Mouse (Mus musculus): ENCODE measurements around the gene Gm6370. TPM values are rescaled to one million over a fixed set of nuclear protein-coding genes. Genes with fewer than 3 reads are reported as not detected.
"Not testable (repeated sequence)": the region's sequence is repeated elsewhere in the genome, so short reads cannot be mapped to it uniquely, and the experiment has no call there.

Gm6370 gene
- polyA plus RNA-seq, 1 experiment from 2014 or later, result not detected

GRCm38 (mm10) chr5:146488959-146489358 lies 2.2 kb upstream of the Gm6370 start:
- WGBS, result 11% methylated on average over 3 of the region's 4 CpGs
- not testable (repeated sequence) for H3K9ac ChIP-seq; H3K4me3 ChIP-seq; ATAC-seq (ENCODE audit: insufficient number of reproducible peaks, low FRiP score, low TSS enrichment, low read depth); H3K4me2 ChIP-seq; H3K27me3 ChIP-seq; H3K9me3 ChIP-seq; H3K4me1 ChIP-seq; H3K27ac ChIP-seq; H3K36me3 ChIP-seq

DNA sequence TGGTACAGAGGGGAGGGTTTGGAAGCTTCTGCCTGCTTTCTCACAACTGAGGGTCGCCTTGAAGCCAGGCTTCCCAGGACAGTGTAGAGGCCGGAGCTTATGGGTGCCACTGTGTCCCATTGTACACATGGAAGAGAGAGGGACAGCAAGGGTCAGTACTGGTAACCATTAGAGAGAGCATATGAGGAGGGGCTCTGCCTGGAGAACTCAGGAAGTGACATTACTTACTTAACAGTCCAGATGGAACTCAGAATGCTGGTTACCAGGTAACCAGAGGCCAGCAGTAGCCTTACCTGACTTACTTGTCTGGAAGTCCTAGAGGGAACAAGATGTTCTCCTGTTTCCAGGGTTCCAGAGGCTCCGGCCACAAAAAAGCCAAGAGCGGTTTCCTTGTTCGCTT lies 10.9 kb downstream of the Gm6370 start, which contains the start of gene 4930449I24Rik:
4930449I24Rik (plus strand) TSS at position 301 of the 400 bp plus-strand sequence.
- not testable (repeated sequence) for H3K27ac ChIP-seq; H3K27me3 ChIP-seq; H3K9ac ChIP-seq; H3K36me3 ChIP-seq; H3K9me3 ChIP-seq; H3K4me2 ChIP-seq; H3K4me1 ChIP-seq; H3K4me3 ChIP-seq; ATAC-seq (ENCODE audit: insufficient number of reproducible peaks, low FRiP score, low TSS enrichment, low read depth)
- no CpG with 5 or more reads among the region's 5 CpGs for WGBS

DNA sequence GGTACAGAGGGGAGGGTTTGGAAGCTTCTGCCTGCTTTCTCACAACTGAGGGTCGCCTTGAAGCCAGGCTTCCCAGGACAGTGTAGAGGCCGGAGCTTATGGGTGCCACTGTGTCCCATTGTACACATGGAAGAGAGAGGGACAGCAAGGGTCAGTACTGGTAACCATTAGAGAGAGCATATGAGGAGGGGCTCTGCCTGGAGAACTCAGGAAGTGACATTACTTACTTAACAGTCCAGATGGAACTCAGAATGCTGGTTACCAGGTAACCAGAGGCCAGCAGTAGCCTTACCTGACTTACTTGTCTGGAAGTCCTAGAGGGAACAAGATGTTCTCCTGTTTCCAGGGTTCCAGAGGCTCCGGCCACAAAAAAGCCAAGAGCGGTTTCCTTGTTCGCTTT lies 22.7 kb downstream of the Gm6370 start, which contains the start of gene Gm3402:
Gm3402 (plus strand) TSS at position 301 of the 400 bp plus-strand sequence.
- not testable (repeated sequence) for H3K9ac ChIP-seq; H3K27ac ChIP-seq; H3K9me3 ChIP-seq; H3K36me3 ChIP-seq; H3K4me3 ChIP-seq; ATAC-seq (ENCODE audit: insufficient number of reproducible peaks, low FRiP score, low TSS enrichment, low read depth); H3K27me3 ChIP-seq; H3K4me2 ChIP-seq; H3K4me1 ChIP-seq
- 83% methylated on average over 2 of the region's 5 CpGs for WGBS

GRCm38 (mm10) chr5:146525501-146525900 lies 34.3 kb downstream of the Gm6370 start, which contains the start of gene Gm3404:
Gm3404 (plus strand) TSS chr5:146525801.
- not testable (repeated sequence) for H3K4me1 ChIP-seq; H3K36me3 ChIP-seq; H3K27ac ChIP-seq; H3K4me3 ChIP-seq; H3K9ac ChIP-seq; ATAC-seq (ENCODE audit: insufficient number of reproducible peaks, low FRiP score, low TSS enrichment, low read depth); H3K4me2 ChIP-seq; H3K27me3 ChIP-seq; H3K9me3 ChIP-seq
- WGBS, result 94% methylated on average over 3 of the region's 3 CpGs

- not testable (repeated sequence) for H3K9me3 ChIP-seq; H3K4me2 ChIP-seq; H3K9ac ChIP-seq; ATAC-seq (ENCODE audit: insufficient number of reproducible peaks, low FRiP score, low TSS enrichment, low read depth); H3K4me1 ChIP-seq; H3K36me3 ChIP-seq; H3K4me3 ChIP-seq; H3K27me3 ChIP-seq; H3K27ac ChIP-seq
- 90% methylated on average over 3 of the region's 3 CpGs for WGBS
Observed at GRCm38 (mm10) chr5:146537347-146537746, 46.2 kb downstream of the Gm6370 start, which contains the start of gene Gm3409. Gm3409 (plus strand) TSS chr5:146537647.

Other genes starting within 250 kb of the Gm6370 start
- 1.6 and 2.6 TPM in 2 replicates for gene Wasf3, start 106.4 kb upstream of the Gm6370 start, polyA plus RNA-seq (2015; fragmentation: Nextera tagmentation; extraction: Ambion mirVana)
- not detected in 2 replicates for gene Gm6408, start 9.4 kb upstream of the Gm6370 start, polyA plus RNA-seq (2015; fragmentation: Nextera tagmentation; extraction: Ambion mirVana)
- not detected in 2 replicates for gene 4930449I24Rik, start 11.0 kb downstream of the Gm6370 start, polyA plus RNA-seq (2015; fragmentation: Nextera tagmentation; extraction: Ambion mirVana)
- gene Gm3402, start 22.8 kb downstream of the Gm6370 start, polyA plus RNA-seq (2015; fragmentation: Nextera tagmentation; extraction: Ambion mirVana), result not detected in 2 replicates
- not detected in 2 replicates for gene Gm3404, start 34.4 kb downstream of the Gm6370 start, polyA plus RNA-seq (2015; fragmentation: Nextera tagmentation; extraction: Ambion mirVana)
- not detected in 2 replicates for gene Gm3409, start 46.3 kb downstream of the Gm6370 start, polyA plus RNA-seq (2015; fragmentation: Nextera tagmentation; extraction: Ambion mirVana)
- not detected in 2 replicates for gene Gm3415, start 64.8 kb downstream of the Gm6370 start, polyA plus RNA-seq (2015; fragmentation: Nextera tagmentation; extraction: Ambion mirVana)
- 0.19 and 0.22 TPM in 2 replicates for gene Gpr12, start 93.9 kb downstream of the Gm6370 start, polyA plus RNA-seq (2015; fragmentation: Nextera tagmentation; extraction: Ambion mirVana)

Data from limb, embryonic 15.5 days (tissue).